Mouse (Mus musculus) stomach, embryonic 15.5 days (tissue): ENCODE data around the gene Vps13c. TPM values are rescaled to one million over a fixed set of nuclear protein-coding genes. Genes with fewer than 3 reads are reported as not detected.

ENCODE experiments used
- ATAC-seq: fragments of 200-750 bp; cut with Nextera tagmentation; 2 replicates; pipeline ENCODE4 v1.8.0; 2017; ENCODE audit warnings: low read depth, moderate number of reproducible peaks, moderate TSS enrichment; ENCODE audit not compliant: insufficient read depth, low FRiP score
- H3K27ac ChIP-seq: fragments of 300-500 bp; sonication (generic); 2 replicates; pipeline ENCODE4 v1.5.1; 2015; ENCODE audit warnings: mild to moderate bottlenecking, inconsistent platforms
- H3K27me3 ChIP-seq: fragments of 300-500 bp; sonication (generic); replicated peaks from 2 replicates; pipeline ENCODE4 v1.6.1; 2015; ENCODE audit warnings: inconsistent platforms
- H3K36me3 ChIP-seq: fragments of 300-500 bp; sonication (generic); 2 replicates; pipeline ENCODE4 v1.6.1; 2015; ENCODE audit warnings: inconsistent platforms
- H3K4me1 ChIP-seq: fragments of 300-500 bp; sonication (generic); 2 replicates; pipeline ENCODE4 v1.6.1; 2015; ENCODE audit warnings: inconsistent platforms
- H3K4me2 ChIP-seq: fragments of 300-500 bp; sonication (generic); 2 replicates; pipeline ENCODE4 v1.6.1; 2015; ENCODE audit warnings: mild to moderate bottlenecking, inconsistent platforms
- H3K4me3 ChIP-seq: fragments of 300-500 bp; sonication (generic); replicated peaks from 2 replicates; pipeline ENCODE4 v1.5.1; 2015; ENCODE audit warnings: inconsistent platforms
- H3K9ac ChIP-seq: fragments of 300-500 bp; sonication (generic); 2 replicates; pipeline ENCODE4 v1.6.1; 2015; ENCODE audit warnings: inconsistent platforms
- H3K9me3 ChIP-seq: fragments of 300-500 bp; sonication (generic); 2 replicates; pipeline ENCODE4 v1.6.1; 2016; ENCODE audit warnings: inconsistent platforms
- WGBS: fragments of 180-500 bp; shearing (Covaris S2); methylation state at CpG from one replicate; pipeline ENCODE4 v1.1.7; 2015; 5-methylcytosine and 5-hydroxymethylcytosine counted together
- polyA plus RNA-seq: library from polyadenylated mRNA; unstranded; fragments of >200 nt; fragmentation: Nextera tagmentation; extraction: Ambion mirVana; gene quantifications from 2 replicates; pipeline ENCODE4 v1.2.1, GENCODE M21; 2015

Gene Vps13c
- polyA plus RNA-seq, 1 experiment from 2014 or later: 6.7 TPM

- Histone ChIP-seq H3K4me1 (peaks cover 15% of the 10 kb centered on the region; the same call in 1 of the 2 replicates), H3K27ac (no peak overlapping the region), H3K9me3 (no peaks in the 10 kb centered on the region), H3K4me2 (no peak overlapping the region), H3K9ac (no peak overlapping the region), H3K4me3 (no peak overlapping the region), H3K36me3 (no peaks in the 10 kb centered on the region), H3K27me3 (peaks cover 18% of the 10 kb centered on the region; the same call in 1 of the 2 replicates)
- WGBS: 79% methylated on average over 5 of the region's 5 CpGs
- ATAC-seq: no peak
Measured at GRCm38 (mm10) chr9:67834535-67834934, 5.7 kb upstream of the Vps13c start.

GRCm38 (mm10) chr9:67837311-67837710 lies 2.9 kb upstream of the Vps13c start:
- H3K36me3 ChIP-seq: no peaks in the 10 kb centered on the region
- H3K27me3 ChIP-seq: no peaks in the 10 kb centered on the region
- 0 out of 2 replicates have a peak, but pooled peaks cover 6% of the 10 kb centered on the region for H3K4me1 ChIP-seq
- H3K9me3 ChIP-seq: no peaks in the 10 kb centered on the region
- no peak overlapping the region for H3K27ac ChIP-seq
- H3K4me2 ChIP-seq: no peak overlapping the region
- no peak overlapping the region for H3K4me3 ChIP-seq
- no peak overlapping the region for H3K9ac ChIP-seq
- no peak for ATAC-seq
- WGBS: 73% methylated on average over 2 of the region's 2 CpGs

- Histone ChIP-seq H3K36me3 (no peaks in the 10 kb centered on the region), H3K4me3 (no peak overlapping the region), H3K9me3 (no peaks in the 10 kb centered on the region), H3K4me1 (0 out of 2 replicates have a peak, but pooled peaks cover 5% of the 10 kb centered on the region), H3K9ac (no peak overlapping the region), H3K27ac (no peak overlapping the region), H3K27me3 (no peaks in the 10 kb centered on the region), H3K4me2 (no peak overlapping the region)
- WGBS: 28% methylated on average over 5 of the region's 5 CpGs
- ATAC-seq: no peak
Measured at GRCm38 (mm10) chr9:67842797-67843196, 2.6 kb downstream of the Vps13c start.

- H3K27me3 ChIP-seq: no peaks in the 10 kb centered on the region
- 0 out of 2 replicates have a peak, but pooled peaks cover 5% of the 10 kb centered on the region for H3K4me1 ChIP-seq
- H3K27ac ChIP-seq: no peak overlapping the region
- 61% methylated on average over 4 of the region's 4 CpGs for WGBS
- no peak overlapping the region for H3K9ac ChIP-seq
- H3K9me3 ChIP-seq: no peaks in the 10 kb centered on the region
- no peaks in the 10 kb centered on the region for H3K36me3 ChIP-seq
- H3K4me3 ChIP-seq: no peak overlapping the region
- no peak overlapping the region for H3K4me2 ChIP-seq
- ATAC-seq: no peak
Measured at GRCm38 (mm10) chr9:67845012-67845411, 4.8 kb downstream of the Vps13c start.

GRCm38 (mm10) chr9:67845648-67846047 lies 5.5 kb downstream of the Vps13c start:
- 58% methylated on average over 5 of the region's 5 CpGs for WGBS
- ATAC-seq: no peak; the same call in 1 of the 2 replicates
- Histone ChIP-seq H3K27ac (no peak overlapping the region), H3K4me3 (no peak overlapping the region), H3K4me1 (0 out of 2 replicates have a peak, but pooled peaks cover 4% of the 10 kb centered on the region), H3K9me3 (no peaks in the 10 kb centered on the region), H3K36me3 (no peaks in the 10 kb centered on the region), H3K9ac (no peak overlapping the region), H3K27me3 (no peaks in the 10 kb centered on the region), H3K4me2 (no peak overlapping the region)

- 98% methylated on average over 2 of the region's 2 CpGs for WGBS
- Histone ChIP-seq H3K4me3 (no peak overlapping the region), H3K36me3 (no peaks in the 10 kb centered on the region), H3K4me2 (no peak overlapping the region), H3K9me3 (no peaks in the 10 kb centered on the region), H3K27me3 (no peaks in the 10 kb centered on the region), H3K9ac (no peak overlapping the region), H3K4me1 (no peaks in the 10 kb centered on the region), H3K27ac (no peak overlapping the region)
- ATAC-seq: no peak
Measured at GRCm38 (mm10) chr9:67846089-67846488, 5.9 kb downstream of the Vps13c start.

GRCm38 (mm10) chr9:67847606-67848005 lies 7.4 kb downstream of the Vps13c start:
- no peak overlapping the region for H3K9ac ChIP-seq
- H3K4me1 ChIP-seq: no peaks in the 10 kb centered on the region
- no peaks in the 10 kb centered on the region for H3K27me3 ChIP-seq
- H3K27ac ChIP-seq: no peak overlapping the region
- no peak for ATAC-seq
- H3K36me3 ChIP-seq: no peaks in the 10 kb centered on the region
- WGBS: 90% methylated on average over 3 of the region's 3 CpGs
- H3K4me2 ChIP-seq: no peak overlapping the region
- H3K9me3 ChIP-seq: no peaks in the 10 kb centered on the region
- H3K4me3 ChIP-seq: no peak overlapping the region

GRCm38 (mm10) chr9:67849397-67849796 lies 9.2 kb downstream of the Vps13c start:
- Histone ChIP-seq H3K4me1 (no peaks in the 10 kb centered on the region), H3K36me3 (no peaks in the 10 kb centered on the region), H3K4me2 (no peak overlapping the region; the same call in 1 of the 2 replicates), H3K9ac (no peak overlapping the region), H3K27me3 (no peaks in the 10 kb centered on the region), H3K27ac (peak overlapping the region; percentile 69), H3K4me3 (no peak overlapping the region), H3K9me3 (no peaks in the 10 kb centered on the region)
- WGBS: 65% methylated on average over 12 of the region's 12 CpGs
- ATAC-seq: 0 out of 2 replicates have a peak, but pooled peaks have one; percentile 27

- Histone ChIP-seq H3K27me3 (no peaks in the 10 kb centered on the region), H3K4me2 (no peak overlapping the region), H3K27ac (no peak overlapping the region), H3K4me3 (no peak overlapping the region), H3K4me1 (no peaks in the 10 kb centered on the region), H3K36me3 (no peaks in the 10 kb centered on the region), H3K9me3 (no peaks in the 10 kb centered on the region), H3K9ac (no peak overlapping the region)
- WGBS: 75% methylated on average over 3 of the region's 3 CpGs
- peak; percentile 78 for ATAC-seq
Measured at GRCm38 (mm10) chr9:67849846-67850245, 9.7 kb downstream of the Vps13c start.

GRCm38 (mm10) chr9:67851150-67851549 lies 11.0 kb downstream of the Vps13c start:
- Histone ChIP-seq H3K4me2 (no peak overlapping the region), H3K4me3 (no peak overlapping the region), H3K9me3 (no peaks in the 10 kb centered on the region), H3K27ac (no peak overlapping the region), H3K27me3 (no peaks in the 10 kb centered on the region), H3K36me3 (no peaks in the 10 kb centered on the region), H3K4me1 (no peaks in the 10 kb centered on the region), H3K9ac (no peak overlapping the region)
- 82% methylated on average over 4 of the region's 4 CpGs for WGBS
- ATAC-seq: no peak

GRCm38 (mm10) chr9:67860273-67860672 lies 20.1 kb downstream of the Vps13c start:
- 69% methylated on average over 2 of the region's 2 CpGs for whole genome bisulfite sequencing
- ATAC-seq: no peak

GRCm38 (mm10) chr9:67863332-67863731 lies 23.1 kb downstream of the Vps13c start:
- H3K9me3 ChIP-seq: no peaks in the 10 kb centered on the region
- H3K4me2 ChIP-seq: no peak overlapping the region
- ATAC-seq: peak; percentile 39; the same call in 1 of the 2 replicates
- H3K9ac ChIP-seq: no peak overlapping the region
- H3K27ac ChIP-seq: no peak overlapping the region
- H3K4me3 ChIP-seq: no peak overlapping the region
- H3K27me3 ChIP-seq: no peaks in the 10 kb centered on the region
- no peaks in the 10 kb centered on the region for H3K36me3 ChIP-seq
- no peaks in the 10 kb centered on the region for H3K4me1 ChIP-seq
- WGBS: 93% methylated on average over 5 of the region's 5 CpGs

More at GRCm38 (mm10) chr9:67860273-67860672, 20.1 kb downstream of the Vps13c start:
- H3K36me3 ChIP-seq: no peaks in the 10 kb centered on the region
- H3K9me3 ChIP-seq: no peaks in the 10 kb centered on the region
- H3K27me3 ChIP-seq: no peaks in the 10 kb centered on the region
- no peak overlapping the region for H3K4me3 ChIP-seq
- no peak overlapping the region for H3K4me2 ChIP-seq
- H3K9ac ChIP-seq: no peak overlapping the region
- H3K4me1 ChIP-seq: no peaks in the 10 kb centered on the region
- H3K27ac ChIP-seq: no peak overlapping the region

- Histone ChIP-seq H3K27ac (0 out of 2 replicates have a peak overlapping the region, but pooled peaks have one; percentile 21), H3K4me2 (no peak overlapping the region), H3K9ac (no peak overlapping the region), H3K4me1 (no peaks in the 10 kb centered on the region), H3K4me3 (no peak overlapping the region), H3K9me3 (no peaks in the 10 kb centered on the region), H3K36me3 (no peaks in the 10 kb centered on the region), H3K27me3 (no peaks in the 10 kb centered on the region)
- no peak for ATAC-seq
- 23% methylated on average over 4 of the region's 4 CpGs for WGBS
Measured at GRCm38 (mm10) chr9:67864011-67864410, 23.8 kb downstream of the Vps13c start.
